Mouse (Mus musculus): ENCODE data around the gene Mmd.
"Not testable (repeated sequence)": the region's sequence is repeated elsewhere in the genome, so short reads cannot be mapped to it uniquely, and the experiment has no call there.

Gene Mmd

GRCm38 (mm10) chr11:90250189-90250588 is 933 bp downstream of the Mmd start:
- no peak for DNase-seq (ENCODE audit: low spot score)

- no peak for DNase-seq (ENCODE audit: low spot score)
Observed at GRCm38 (mm10) chr11:90250730-90251129, 1.5 kb downstream of the Mmd start.

- DNase-seq (ENCODE audit: low spot score), result peak; percentile 50
Observed at GRCm38 (mm10) chr11:90251923-90252322, 2.7 kb downstream of the Mmd start.

- no peak for DNase-seq (ENCODE audit: low spot score)
Observed at GRCm38 (mm10) chr11:90252366-90252765, 3.1 kb downstream of the Mmd start.

GRCm38 (mm10) chr11:90254536-90254935 is 5.3 kb downstream of the Mmd start:
- DNase-seq (ENCODE audit: low spot score), result no peak

- DNase-seq (ENCODE audit: low spot score), result no peak
Observed at GRCm38 (mm10) chr11:90255687-90256086, 6.4 kb downstream of the Mmd start.

GRCm38 (mm10) chr11:90256833-90257525 is 7.7 kb downstream of the Mmd start:
- no peak for DNase-seq (ENCODE audit: low spot score)

GRCm38 (mm10) chr11:90258321-90258927 is 9.2 kb downstream of the Mmd start:
- no peak for DNase-seq (ENCODE audit: low spot score)

GRCm38 (mm10) chr11:90259071-90259470 is 9.8 kb downstream of the Mmd start:
- peak; percentile 32 for DNase-seq (ENCODE audit: low spot score)

GRCm38 (mm10) chr11:90259826-90260225 is 10.6 kb downstream of the Mmd start:
- no peak for DNase-seq (ENCODE audit: low spot score)

GRCm38 (mm10) chr11:90264180-90264579 is 14.9 kb downstream of the Mmd start:
- DNase-seq (ENCODE audit: low spot score), result no peak

- no peak for DNase-seq (ENCODE audit: low spot score)
Observed at GRCm38 (mm10) chr11:90265581-90265980, 16.3 kb downstream of the Mmd start.

GRCm38 (mm10) chr11:90268934-90269333 is 19.7 kb downstream of the Mmd start:
- DNase-seq (ENCODE audit: low spot score), result no peak

GRCm38 (mm10) chr11:90269398-90270123 is 20.3 kb downstream of the Mmd start:
- DNase-seq (ENCODE audit: low spot score), result no peak

- DNase-seq (ENCODE audit: low spot score), result no peak
Observed at GRCm38 (mm10) chr11:90270132-90270877, 21.0 kb downstream of the Mmd start.

GRCm38 (mm10) chr11:90274187-90274586 is 24.9 kb downstream of the Mmd start:
- DNase-seq (ENCODE audit: low spot score), result no peak

- DNase-seq (ENCODE audit: low spot score), result no peak
Observed at GRCm38 (mm10) chr11:90275663-90276062, 26.4 kb downstream of the Mmd start.

GRCm38 (mm10) chr11:90276150-90276549 is 26.9 kb downstream of the Mmd start:
- DNase-seq (ENCODE audit: low spot score), result no peak

- DNase-seq (ENCODE audit: low spot score), result no peak
Observed at GRCm38 (mm10) chr11:90276561-90276960, 27.3 kb downstream of the Mmd start.

GRCm38 (mm10) chr11:90280069-90280468 is 30.8 kb downstream of the Mmd start:
- DNase-seq (ENCODE audit: low spot score), result no peak

GRCm38 (mm10) chr11:90281943-90282342 is 32.7 kb downstream of the Mmd start:
- not testable (repeated sequence) for DNase-seq (ENCODE audit: low spot score)

- DNase-seq (ENCODE audit: low spot score), result no peak
Observed at GRCm38 (mm10) chr11:90283159-90283558, 33.9 kb downstream of the Mmd start.
